Mouse (Mus musculus): Measurements from ENCODE around the gene Slc2a4. TPM values are rescaled to one million over a fixed set of nuclear protein-coding genes. Genes with fewer than 3 reads are reported as not detected.
"Not testable (repeated sequence)": the region's sequence is repeated elsewhere in the genome, so short reads cannot be mapped to it uniquely, and the experiment has no call there.

Slc2a4 gene
- polyA plus RNA-seq, 1 experiment from 2014 or later: 2.2 TPM

DNA sequence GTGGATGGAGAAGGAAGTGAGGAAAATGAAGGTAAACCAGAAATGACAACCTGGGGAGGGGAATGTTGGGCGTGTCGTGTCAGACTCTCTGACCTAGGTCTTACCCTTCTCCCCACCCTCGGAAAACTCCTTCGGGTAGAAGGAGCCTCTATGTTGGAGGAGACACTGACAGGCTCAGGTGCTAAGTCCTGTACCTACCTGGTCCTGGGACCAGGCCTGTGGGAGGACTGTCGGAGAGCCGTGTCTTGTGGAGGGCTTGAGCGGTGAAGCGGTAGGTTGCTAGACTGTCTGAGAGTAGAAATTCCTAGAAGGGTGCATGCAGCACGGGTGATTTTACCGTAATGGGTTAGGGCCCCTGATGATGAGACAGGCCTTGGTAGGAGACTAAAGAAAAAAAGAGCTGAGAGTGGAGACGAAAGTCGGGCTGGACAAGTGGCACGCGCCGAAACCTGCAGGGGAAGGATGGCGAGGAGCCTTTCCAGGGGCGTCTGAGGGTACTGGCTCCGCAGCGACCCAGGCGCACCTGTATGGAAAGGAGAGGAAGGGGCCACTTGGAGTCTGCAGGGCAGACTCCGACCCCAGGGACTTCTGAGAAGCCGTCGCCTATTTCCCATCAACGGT lies 16.8 kb upstream of the Slc2a4 start, which contains the start of gene Cldn7:
Gene Cldn7 (plus strand): TSS at position 130 of the 621 bp plus-strand sequence.
- Histone ChIP-seq H3K27ac (no peak within 1 kb of the TSS), H3K9me3 (ENCODE audit: control insufficient read depth, low read length) (no peaks in the 10 kb centered on the region), H3K9ac (no peak within 1 kb of the TSS), H3K36me3 (replicated peaks; ENCODE audit: control insufficient read depth, insufficient read depth) (peaks cover 19% of the 10 kb centered on the region), H3K4me1 (replicated peaks; ENCODE audit: control insufficient read depth, insufficient read depth, low read length) (0 out of 2 replicates have a peak, but pooled peaks cover 7% of the 10 kb centered on the region), H3K27me3 (ENCODE audit: control insufficient read depth, insufficient read depth, low read length) (peaks cover 78% of the 10 kb centered on the region), H3K4me3 (replicated peaks; ENCODE audit: low read length) (no peak within 1 kb of the TSS; the same call in 1 of the 2 replicates), H3K4me2 (replicated peaks) (no peak within 1 kb of the TSS)
- ATAC-seq (ENCODE audit: low FRiP score) (no peak), DNase-seq (ENCODE audit: low spot score) (no peak)
- WGBS: 12% methylated on average over 24 of the region's 24 CpGs

DNA sequence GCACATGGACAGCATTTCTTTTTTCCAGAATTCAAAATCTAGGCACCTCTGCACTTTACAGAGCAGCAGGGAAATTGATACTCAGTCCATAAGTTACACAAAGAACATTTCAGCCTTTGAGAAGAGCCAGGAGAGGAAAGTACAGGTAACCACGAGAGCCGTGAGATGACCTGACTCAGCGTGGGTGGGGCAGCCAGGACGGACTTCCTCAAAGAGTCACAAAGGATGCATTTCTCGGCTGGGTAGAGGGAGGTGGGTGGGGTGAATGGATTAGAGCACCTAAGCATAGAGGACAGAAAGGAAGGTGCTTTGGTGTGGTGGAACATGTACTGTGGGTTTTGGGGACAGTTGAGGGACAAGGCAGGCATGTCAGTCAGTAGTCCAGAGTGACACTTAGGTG lies 13.9 kb upstream of the Slc2a4 start:
- peaks cover 58% of the 10 kb centered on the region for H3K27me3 ChIP-seq (ENCODE audit: control insufficient read depth, insufficient read depth, low read length)
- H3K4me1 ChIP-seq (replicated peaks; ENCODE audit: control insufficient read depth, insufficient read depth, low read length): 0 out of 2 replicates have a peak, but pooled peaks cover 7% of the 10 kb centered on the region

DNA sequence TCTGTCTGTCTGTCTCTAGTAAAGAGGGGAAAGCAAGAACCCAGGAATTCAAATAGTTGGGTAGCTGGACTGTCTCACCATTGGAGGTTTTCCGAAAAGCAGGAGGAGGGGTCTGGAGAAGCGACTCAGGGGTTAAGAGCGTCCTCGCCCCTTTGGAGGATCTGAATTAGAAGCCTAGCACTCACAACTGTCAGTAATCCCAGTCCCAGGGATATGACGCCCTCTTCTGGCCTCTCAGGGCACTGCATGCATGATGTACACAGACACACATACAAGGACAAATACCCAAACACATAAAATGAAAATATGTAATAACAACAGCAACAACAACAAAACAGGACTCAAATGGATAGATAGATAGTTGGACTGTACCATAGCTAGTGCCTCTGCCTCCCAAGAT lies 12.6 kb upstream of the Slc2a4 start:
- 0 out of 2 replicates have a peak, but pooled peaks cover 2% of the 10 kb centered on the region for H3K4me1 ChIP-seq (replicated peaks; ENCODE audit: control insufficient read depth, insufficient read depth, low read length)
- no peak overlapping the region for H3K27ac ChIP-seq
- H3K4me2 ChIP-seq (replicated peaks): no peak overlapping the region
- no peak for DNase-seq (ENCODE audit: low spot score)
- H3K36me3 ChIP-seq (replicated peaks; ENCODE audit: control insufficient read depth, insufficient read depth): no peaks in the 10 kb centered on the region
- H3K27me3 ChIP-seq (ENCODE audit: control insufficient read depth, insufficient read depth, low read length): peaks cover 46% of the 10 kb centered on the region
- H3K4me3 ChIP-seq (replicated peaks; ENCODE audit: low read length): no peak overlapping the region
- ATAC-seq (ENCODE audit: low FRiP score): no peak
- no peaks in the 10 kb centered on the region for H3K9me3 ChIP-seq (ENCODE audit: control insufficient read depth, low read length)
- 28% methylated on average over 5 of the region's 5 CpGs for WGBS
- no peak overlapping the region for H3K9ac ChIP-seq

More for the DNA sequence above, 13.9 kb upstream of the Slc2a4 start:
- Histone ChIP-seq H3K4me3 (replicated peaks; ENCODE audit: low read length) (no peak overlapping the region), H3K9me3 (ENCODE audit: control insufficient read depth, low read length) (no peaks in the 10 kb centered on the region), H3K9ac (no peak overlapping the region), H3K27ac (no peak overlapping the region), H3K4me2 (replicated peaks) (no peak overlapping the region), H3K36me3 (replicated peaks; ENCODE audit: control insufficient read depth, insufficient read depth) (no peaks in the 10 kb centered on the region)
- ATAC-seq (ENCODE audit: low FRiP score): no peak
- no peak for DNase-seq (ENCODE audit: low spot score)
- 51% methylated on average over 5 of the region's 5 CpGs for WGBS

DNA sequence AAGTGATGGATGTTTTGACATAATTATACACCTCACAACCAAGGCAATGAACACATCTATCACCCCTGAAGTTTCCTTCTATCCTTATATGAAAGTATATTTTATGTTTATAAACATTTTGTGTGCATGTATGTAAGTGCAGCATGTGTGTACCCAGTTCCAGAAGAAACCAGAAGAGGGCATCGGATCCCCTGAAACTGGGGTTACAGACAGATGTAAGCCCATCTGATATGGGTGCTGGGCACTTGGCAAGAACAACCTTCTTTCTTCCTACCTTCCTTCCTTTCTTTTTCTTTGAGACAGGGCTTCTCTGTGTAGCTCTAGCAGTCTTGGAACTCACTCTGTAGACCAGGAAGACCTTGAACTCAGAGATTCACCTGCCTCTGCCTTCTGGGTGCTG lies 8.2 kb upstream of the Slc2a4 start:
- no peaks in the 10 kb centered on the region for H3K9me3 ChIP-seq (ENCODE audit: control insufficient read depth, low read length)

DNA sequence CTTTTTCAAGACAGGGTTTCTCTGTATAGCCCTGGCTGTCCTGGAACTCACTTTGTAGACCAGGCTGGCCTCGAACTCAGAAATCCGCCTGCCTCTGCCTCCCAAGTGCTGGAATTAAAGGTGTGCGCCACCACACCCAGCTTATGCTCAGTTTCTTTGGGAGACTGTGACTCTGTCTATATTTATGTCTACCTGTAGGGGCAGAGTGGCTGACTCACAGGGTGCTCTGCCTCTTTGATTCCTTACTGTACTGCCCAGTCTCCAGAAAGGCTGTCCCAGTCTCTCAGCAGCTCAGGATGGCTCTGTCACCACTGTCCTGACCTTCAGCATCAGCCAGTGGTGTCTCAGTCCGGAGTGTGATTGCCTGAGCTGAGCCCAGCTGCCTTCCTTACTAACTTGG lies 7.6 kb upstream of the Slc2a4 start:
- 70% methylated on average over 4 of the region's 4 CpGs for WGBS
- H3K9ac ChIP-seq; H3K4me3 ChIP-seq (replicated peaks; ENCODE audit: low read length); H3K4me1 ChIP-seq (replicated peaks; ENCODE audit: control insufficient read depth, insufficient read depth, low read length); H3K27ac ChIP-seq; H3K9me3 ChIP-seq (ENCODE audit: control insufficient read depth, low read length); H3K4me2 ChIP-seq (replicated peaks); H3K36me3 ChIP-seq (replicated peaks; ENCODE audit: control insufficient read depth, insufficient read depth); DNase-seq (ENCODE audit: low spot score); H3K27me3 ChIP-seq (ENCODE audit: control insufficient read depth, insufficient read depth, low read length); ATAC-seq (ENCODE audit: low FRiP score): not testable (repeated sequence)

More for the DNA sequence above, 8.2 kb upstream of the Slc2a4 start:
- 75% methylated on average over 1 of the region's 1 CpGs for WGBS
- no peak overlapping the region for H3K4me2 ChIP-seq (replicated peaks)
- ATAC-seq (ENCODE audit: low FRiP score) (no peak), DNase-seq (ENCODE audit: low spot score) (no peak)
- H3K36me3 ChIP-seq (replicated peaks; ENCODE audit: control insufficient read depth, insufficient read depth): no peaks in the 10 kb centered on the region
- H3K4me3 ChIP-seq (replicated peaks; ENCODE audit: low read length): no peak overlapping the region
- H3K27ac ChIP-seq: no peak overlapping the region
- H3K27me3 ChIP-seq (ENCODE audit: control insufficient read depth, insufficient read depth, low read length): peaks cover 2% of the 10 kb centered on the region; the same call in 1 of the 2 replicates
- H3K9ac ChIP-seq: no peak overlapping the region
- no peaks in the 10 kb centered on the region for H3K4me1 ChIP-seq (replicated peaks; ENCODE audit: control insufficient read depth, insufficient read depth, low read length)

DNA sequence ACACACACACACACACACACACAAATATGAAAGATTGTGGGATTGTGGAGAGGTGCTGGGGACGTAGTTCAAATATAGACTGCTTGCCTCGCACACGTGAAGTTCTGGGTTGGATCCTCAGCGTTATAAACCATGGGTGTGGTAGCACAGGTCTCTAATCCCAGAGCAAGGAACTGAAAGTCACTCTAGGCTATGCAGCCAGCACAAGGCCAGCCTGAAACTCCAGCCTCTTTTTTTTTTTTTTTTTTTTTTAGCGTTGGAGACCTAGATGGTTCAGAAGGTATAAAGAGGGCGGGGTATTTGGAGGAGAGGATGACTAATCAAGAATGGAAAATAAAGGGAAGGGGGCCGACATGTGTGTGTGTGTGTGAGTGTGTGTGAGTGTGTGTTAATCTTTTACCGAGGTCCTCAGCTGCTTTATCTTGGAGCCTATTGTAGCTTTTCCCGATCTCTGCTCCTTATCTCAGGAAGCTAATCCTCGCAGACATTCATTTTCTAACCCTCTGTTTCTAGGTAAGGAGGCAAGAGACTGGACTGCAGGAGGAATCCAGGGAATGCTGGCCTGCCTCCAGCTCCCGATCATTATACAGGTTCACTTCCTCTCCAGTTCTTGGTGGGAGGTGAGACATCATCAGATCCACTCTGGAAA lies 5.4 kb upstream of the Slc2a4 start:
- ATAC-seq (ENCODE audit: low FRiP score): no peak
- Histone ChIP-seq H3K4me2 (replicated peaks) (no peak overlapping the region), H3K4me1 (replicated peaks; ENCODE audit: control insufficient read depth, insufficient read depth, low read length) (peaks cover 4% of the 10 kb centered on the region; the same call in 1 of the 2 replicates), H3K27ac (no peak overlapping the region), H3K9me3 (ENCODE audit: control insufficient read depth, low read length) (no peaks in the 10 kb centered on the region), H3K4me3 (replicated peaks; ENCODE audit: low read length) (no peak overlapping the region), H3K27me3 (ENCODE audit: control insufficient read depth, insufficient read depth, low read length) (peaks cover 4% of the 10 kb centered on the region), H3K9ac (no peak overlapping the region), H3K36me3 (replicated peaks; ENCODE audit: control insufficient read depth, insufficient read depth) (no peaks in the 10 kb centered on the region)
- DNase-seq (ENCODE audit: low spot score): no peak
- 74% methylated on average over 11 of the region's 11 CpGs for WGBS

DNA sequence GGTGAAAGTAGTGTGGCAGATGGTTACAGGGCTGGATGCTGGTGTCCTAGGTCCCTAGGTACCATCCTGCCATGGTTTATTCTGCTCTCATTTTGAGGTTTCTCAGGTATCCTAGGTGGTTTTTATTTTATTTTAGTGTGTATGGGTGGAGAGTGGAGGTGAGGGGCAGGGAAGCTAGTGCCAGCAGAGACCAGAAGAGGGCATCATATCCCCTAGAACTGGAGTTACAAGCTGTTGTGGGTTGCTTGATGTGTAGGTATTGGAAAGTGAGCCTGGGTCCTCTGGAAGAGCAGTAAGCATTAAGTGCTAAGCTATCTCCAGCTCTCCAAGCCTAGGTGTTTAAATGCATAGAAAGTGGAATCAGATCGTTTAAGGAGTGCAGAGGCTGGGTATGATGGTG lies 4.3 kb upstream of the Slc2a4 start:
- no peak for DNase-seq (ENCODE audit: low spot score)
- Histone ChIP-seq H3K4me2 (replicated peaks) (no peak overlapping the region), H3K4me1 (replicated peaks; ENCODE audit: control insufficient read depth, insufficient read depth, low read length) (peaks cover 6% of the 10 kb centered on the region; the same call in 1 of the 2 replicates), H3K9me3 (ENCODE audit: control insufficient read depth, low read length) (no peaks in the 10 kb centered on the region), H3K27ac (no peak overlapping the region), H3K9ac (no peak overlapping the region), H3K4me3 (replicated peaks; ENCODE audit: low read length) (no peak overlapping the region), H3K36me3 (replicated peaks; ENCODE audit: control insufficient read depth, insufficient read depth) (no peaks in the 10 kb centered on the region), H3K27me3 (ENCODE audit: control insufficient read depth, insufficient read depth, low read length) (peaks cover 10% of the 10 kb centered on the region)
- no peak for ATAC-seq (ENCODE audit: low FRiP score)
- WGBS: 39% methylated on average over 1 of the region's 1 CpGs

DNA sequence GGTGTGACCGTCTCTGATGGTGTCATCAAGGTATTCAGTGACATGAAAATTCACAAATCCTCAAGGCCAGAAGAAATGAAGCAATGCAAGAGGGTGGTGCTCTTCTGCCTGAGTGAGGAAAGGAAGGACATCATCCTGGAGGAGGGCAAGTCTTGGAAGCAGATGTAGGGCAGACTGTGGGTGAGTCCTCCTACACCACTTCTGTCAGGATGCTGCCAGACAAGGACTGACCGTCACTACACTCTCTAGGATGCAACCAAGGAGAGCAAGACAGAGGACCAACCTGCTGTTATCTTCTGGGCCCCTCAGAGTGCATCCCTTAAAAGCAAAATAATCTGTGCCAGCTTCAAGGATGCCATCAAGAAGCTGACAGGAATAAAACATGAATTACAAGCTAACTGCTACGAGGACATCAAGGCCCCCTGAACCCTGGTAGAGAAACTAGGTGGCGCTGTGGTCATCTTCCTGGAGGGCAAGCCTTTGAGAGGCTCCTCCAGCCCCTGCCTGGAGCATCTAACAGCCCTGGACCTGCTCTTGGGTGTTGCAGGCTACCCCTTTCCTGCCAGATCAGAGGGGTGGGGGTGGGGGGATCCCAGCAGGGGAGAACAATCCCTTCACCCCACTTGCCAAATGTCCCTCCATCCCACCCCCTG lies 2.9 kb upstream of the Slc2a4 start:
- Histone ChIP-seq H3K4me1 (replicated peaks; ENCODE audit: control insufficient read depth, insufficient read depth, low read length) (peaks cover 6% of the 10 kb centered on the region; the same call in 1 of the 2 replicates), H3K9me3 (ENCODE audit: control insufficient read depth, low read length) (no peaks in the 10 kb centered on the region), H3K27ac (no peak overlapping the region), H3K4me2 (replicated peaks) (no peak overlapping the region), H3K27me3 (ENCODE audit: control insufficient read depth, insufficient read depth, low read length) (peaks cover 13% of the 10 kb centered on the region), H3K36me3 (replicated peaks; ENCODE audit: control insufficient read depth, insufficient read depth) (no peaks in the 10 kb centered on the region), H3K4me3 (replicated peaks; ENCODE audit: low read length) (no peak overlapping the region), H3K9ac (no peak overlapping the region)
- ATAC-seq (ENCODE audit: low FRiP score) (no peak), DNase-seq (ENCODE audit: low spot score) (no peak)
- WGBS: 47% methylated on average over 4 of the region's 4 CpGs

DNA sequence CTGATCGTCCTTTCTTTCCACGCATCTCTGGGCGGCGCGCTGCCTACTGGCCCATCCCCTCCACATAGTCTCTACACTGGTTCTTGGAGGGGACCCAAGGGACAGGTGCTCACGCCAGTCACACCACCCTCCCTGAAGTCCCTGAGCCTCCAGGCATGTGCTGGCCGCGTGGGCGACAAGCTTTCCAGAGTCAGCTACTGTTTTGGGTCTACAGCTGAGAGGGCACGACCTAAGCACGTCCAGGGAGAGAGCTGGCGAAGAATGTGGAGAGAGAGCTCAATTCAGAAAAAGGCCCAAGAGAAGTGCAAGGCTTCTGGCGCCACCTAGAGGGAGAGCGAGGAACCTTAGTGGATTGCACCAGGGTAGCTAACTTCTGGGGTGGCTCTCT lies 769 bp upstream of the Slc2a4 start:
- Histone ChIP-seq H3K27ac (no peak overlapping the region; the same call in 1 of the 2 replicates), H3K4me2 (replicated peaks) (peak overlapping the region; percentile 58), H3K4me3 (replicated peaks; ENCODE audit: low read length) (peak overlapping the region; percentile 40), H3K9me3 (ENCODE audit: control insufficient read depth, low read length) (no peaks in the 10 kb centered on the region), H3K9ac (0 out of 2 replicates have a peak overlapping the region, but pooled peaks have one; percentile 42), H3K4me1 (replicated peaks; ENCODE audit: control insufficient read depth, insufficient read depth, low read length) (peaks cover 6% of the 10 kb centered on the region; the same call in 1 of the 2 replicates), H3K36me3 (replicated peaks; ENCODE audit: control insufficient read depth, insufficient read depth) (no peaks in the 10 kb centered on the region; the same call in 1 of the 2 replicates), H3K27me3 (ENCODE audit: control insufficient read depth, insufficient read depth, low read length) (peaks cover 13% of the 10 kb centered on the region)
- peak; percentile 83 for DNase-seq (ENCODE audit: low spot score)
- WGBS: 2% methylated on average over 14 of the region's 14 CpGs
- peak; percentile 3; the same call in 1 of the 2 replicates for ATAC-seq (ENCODE audit: low FRiP score)

Data from hindbrain, embryonic 14.5 days (tissue).